Mouse (Mus musculus): ENCODE data around the gene Ankrd11.

The Ankrd11 gene

DNA sequence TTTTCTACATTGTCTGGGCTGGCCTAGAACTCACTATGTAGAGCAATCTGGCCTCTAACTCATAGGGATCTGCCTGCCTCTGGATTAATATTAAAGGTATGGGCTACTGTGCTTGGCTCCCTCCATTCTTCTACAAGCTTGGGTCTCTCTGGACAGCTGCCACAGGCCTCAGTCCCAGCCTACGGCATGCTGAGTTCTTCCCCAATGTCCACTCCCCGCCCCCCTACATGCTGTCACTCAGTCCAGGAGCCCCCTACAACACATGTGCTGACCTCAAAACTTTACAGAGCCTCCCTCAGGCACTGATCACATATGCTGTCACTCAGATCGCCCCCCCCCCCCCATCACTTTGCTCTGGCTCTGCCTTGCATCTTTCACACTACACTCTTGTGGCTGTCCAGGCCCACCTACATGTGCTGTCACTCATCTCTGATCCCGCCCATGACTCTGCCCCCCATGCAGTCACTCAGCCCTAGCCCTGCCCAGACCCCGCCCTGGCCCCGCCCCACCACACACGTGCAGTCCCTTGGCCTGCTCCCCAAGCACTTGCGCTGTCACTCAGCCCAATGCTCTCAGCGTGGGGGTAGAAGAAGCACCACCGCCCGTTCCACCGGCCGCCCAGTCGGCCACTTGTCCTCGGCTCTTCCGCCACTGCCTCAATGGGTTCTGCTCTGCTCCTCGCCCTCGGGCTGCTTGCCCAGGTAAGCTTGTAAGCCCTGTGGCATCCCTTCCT lies 194.1 kb downstream of the Ankrd11 start, which contains the start of gene Cdh15:
TSS of gene Cdh15 (plus strand) at position 138 of the 733 bp plus-strand sequence.
- peak; percentile 17 for DNase-seq (ENCODE audit: low spot score)

DNA sequence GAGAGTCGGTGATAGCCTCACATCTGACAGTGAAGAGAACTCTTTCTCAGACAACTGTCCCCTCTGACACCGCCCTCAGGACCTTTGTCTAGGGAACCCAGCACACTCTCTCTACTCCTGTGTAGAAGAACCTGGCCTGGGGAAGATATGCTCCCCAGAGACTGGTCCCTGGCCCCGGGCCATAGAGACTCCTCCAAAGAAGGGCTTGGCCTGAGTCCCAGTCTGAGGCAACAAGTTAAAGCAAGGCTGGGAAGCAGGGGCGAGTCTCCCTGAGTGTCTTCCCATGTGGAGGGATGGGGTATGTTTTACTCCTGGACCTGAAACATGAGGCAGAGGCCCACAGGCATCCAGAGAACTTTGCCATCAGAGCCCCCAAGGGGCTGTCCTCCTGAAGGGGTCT lies 196.4 kb downstream of the Ankrd11 start:
- peak; percentile 31 for DNase-seq (ENCODE audit: low spot score)

DNA sequence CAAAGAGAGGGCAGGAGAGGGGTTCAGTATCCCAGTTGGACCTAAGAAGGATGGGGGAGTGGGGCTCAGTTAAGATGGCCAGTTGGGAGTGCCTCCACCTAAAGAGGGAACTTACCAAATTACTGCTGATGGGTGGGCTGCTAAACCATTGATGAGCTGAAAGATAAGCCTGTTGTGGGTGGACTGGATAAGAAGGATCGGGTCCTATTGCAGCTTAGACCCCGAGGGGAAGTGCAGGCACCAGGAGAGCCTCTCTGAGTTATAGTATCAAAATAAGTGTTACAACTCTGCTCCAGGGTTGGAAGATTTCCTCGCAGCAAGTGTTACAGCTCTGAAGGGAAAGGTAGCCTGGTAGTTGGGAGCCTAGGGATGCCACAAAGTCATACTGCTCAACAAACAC lies 197.9 kb downstream of the Ankrd11 start:
- DNase-seq (ENCODE audit: low spot score), result no peak

DNA sequence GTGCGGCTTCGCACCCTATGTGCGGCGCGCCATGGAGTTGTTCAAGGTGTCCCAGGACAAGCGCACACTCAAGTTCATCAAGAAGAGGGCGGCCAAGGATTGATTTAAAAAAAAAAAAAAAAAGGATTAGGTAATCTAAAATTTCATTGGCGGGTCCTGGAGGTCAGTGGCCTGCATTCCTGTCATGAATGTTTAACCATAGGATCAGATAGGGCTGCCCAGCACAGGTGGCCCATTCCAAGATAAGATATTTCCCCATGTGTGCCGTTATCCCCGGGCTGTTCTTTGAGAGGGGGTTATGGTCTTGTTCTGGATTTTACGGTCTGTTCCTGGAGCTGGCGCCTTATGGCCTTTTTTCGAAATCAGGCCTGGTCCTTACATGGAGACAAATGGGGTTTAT lies 205.4 kb downstream of the Ankrd11 start:
- no peak for DNase-seq (ENCODE audit: low spot score)

DNA sequence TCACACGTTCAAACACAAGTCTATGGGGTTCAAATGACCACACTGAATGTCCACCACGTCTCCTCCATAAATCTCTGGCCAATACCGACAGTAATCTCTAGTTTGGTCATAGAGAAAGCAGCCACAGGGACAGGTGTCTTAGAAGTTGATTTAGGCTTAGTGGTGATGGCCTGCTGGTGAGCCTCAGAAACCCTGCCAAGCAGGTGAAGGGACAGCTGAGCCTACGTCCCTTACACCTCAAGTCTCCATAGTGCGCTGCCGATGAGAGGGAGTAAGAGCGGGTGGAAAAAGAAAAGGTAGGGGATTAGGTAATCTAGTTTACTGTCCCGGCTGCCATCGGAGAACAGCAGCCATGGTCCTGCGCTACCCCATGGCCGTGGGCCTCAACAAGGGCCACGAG lies 205.9 kb downstream of the Ankrd11 start:
- DNase-seq (ENCODE audit: low spot score), result no peak

DNA sequence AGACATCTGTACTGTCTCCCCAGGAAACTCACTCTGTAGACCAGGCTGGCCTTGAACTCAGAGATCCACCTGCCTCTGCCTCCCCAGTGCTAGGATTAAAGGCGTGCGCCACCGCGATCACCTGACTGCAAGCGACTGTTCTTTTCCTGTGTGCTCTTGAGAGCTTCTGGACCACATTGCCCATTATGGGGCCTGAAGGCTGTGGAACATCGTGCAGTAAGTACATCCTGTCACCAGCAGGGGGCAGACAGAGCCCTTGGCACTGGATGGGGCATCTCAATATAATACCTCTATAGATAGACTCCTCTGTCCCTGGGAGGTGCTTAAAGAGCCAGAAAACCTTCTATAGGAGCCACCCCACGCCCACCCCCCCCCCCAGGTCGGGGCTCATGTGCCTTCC lies 207.1 kb downstream of the Ankrd11 start:
- peak; percentile 81 for DNase-seq (ENCODE audit: low spot score)

DNA sequence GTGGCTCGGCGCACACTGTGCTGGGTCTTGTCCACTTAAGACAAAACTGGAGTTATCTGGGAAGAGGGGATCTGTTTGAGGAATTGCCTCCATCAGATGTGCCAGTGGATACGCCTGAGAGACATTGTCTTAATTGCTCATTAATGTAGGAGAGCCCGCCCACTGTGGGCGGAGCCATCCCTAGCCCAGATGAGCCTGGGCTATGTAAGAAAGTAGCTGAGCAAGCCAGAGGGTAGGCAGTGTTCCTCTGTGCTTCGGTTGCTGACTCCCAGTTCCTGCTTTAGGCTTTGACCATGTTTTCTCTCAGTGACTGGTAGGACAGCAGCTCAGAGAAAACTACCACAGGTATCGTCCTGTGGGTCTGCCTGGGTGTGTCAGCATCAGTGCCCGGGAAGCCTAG lies 207.7 kb downstream of the Ankrd11 start:
- DNase-seq (ENCODE audit: low spot score), result no peak
